Mouse (Mus musculus) liver, adult 2 months (tissue): ENCODE measurements at regions not wholly inside any gene's neighbourhood (a gene's known extent, or its start where the extent isn't known, plus 50 kb on each side); places are given as distances from the start of the nearest gene placed in this dataset.

Source experiments
- DNase-seq: peaks from one replicate; pipeline ENCODE4 v3.0.0-alpha.2; 2011; ENCODE audit warnings: low read depth, low spot score; ENCODE audit errors: extremely low read depth
- H3K27ac ChIP-seq: fragments of 200-500 bp; replicated peaks from 2 replicates; pipeline ENCODE4 v1.5.1; 2012; ENCODE audit warnings: low read depth, mild to moderate bottlenecking, control low read depth, inconsistent platforms, low read length; ENCODE audit not compliant: insufficient read depth
- H3K27me3 ChIP-seq: fragments of 200-500 bp; 2 replicates; pipeline ENCODE4 v1.6.1; 2012; ENCODE audit warnings: mild to moderate bottlenecking, moderate library complexity, low read length, inconsistent platforms; ENCODE audit not compliant: control insufficient read depth, insufficient read depth
- H3K36me3 ChIP-seq: fragments of 200-500 bp; 2 replicates; pipeline ENCODE4 v1.6.1; 2012; ENCODE audit warnings: low read length, inconsistent platforms; ENCODE audit not compliant: control insufficient read depth, insufficient read depth
- H3K4me1 ChIP-seq: fragments of 200-500 bp; 2 replicates; pipeline ENCODE4 v1.6.1; 2011; ENCODE audit warnings: low read length; ENCODE audit not compliant: control insufficient read depth, insufficient read depth
- H3K4me3 ChIP-seq: fragments of 200-500 bp; 2 replicates; pipeline ENCODE4 v1.5.1; 2011; ENCODE audit warnings: low read depth, mild to moderate bottlenecking, control low read depth, low read length, moderate library complexity; ENCODE audit not compliant: insufficient read depth
- H3K79me2 ChIP-seq: fragments of 200-500 bp; 2 replicates; pipeline ENCODE4 v1.6.1; 2012; ENCODE audit warnings: inconsistent platforms, mild to moderate bottlenecking, low read length, moderate library complexity; ENCODE audit not compliant: control insufficient read depth, insufficient read depth
- H3K9ac ChIP-seq: fragments of 200-500 bp; 2 replicates; pipeline ENCODE4 v1.6.1; 2012; ENCODE audit warnings: low read depth, mild to moderate bottlenecking, control low read depth, inconsistent platforms, low read length
- CTCF ChIP-seq: fragments of 200-500 bp; IDR thresholded peaks from 2 replicates; pipeline ENCODE4 v1.5.1; 2011; ENCODE audit warnings: low read depth, low read length, control low read depth
- POLR2A ChIP-seq: fragments of 200-500 bp; IDR thresholded peaks from 2 replicates; pipeline ENCODE4 v1.6.1; 2011; ENCODE audit warnings: low read length, control low read depth; ENCODE audit not compliant: insufficient read depth; ENCODE audit errors: extremely low read depth
- WGBS: fragments of 180-500 bp; shearing (Covaris S2); methylation state at CpG from one replicate; pipeline ENCODE4 v1.1.7; 2018; 5-methylcytosine and 5-hydroxymethylcytosine counted together

- Histone ChIP-seq H3K36me3 (no peaks in the 10 kb centered on the region), H3K4me3 (no peak overlapping the region), H3K79me2 (no peaks in the 10 kb centered on the region), H3K9ac (no peak overlapping the region), H3K4me1 (no peaks in the 10 kb centered on the region), H3K27me3 (no peaks in the 10 kb centered on the region), H3K27ac (no peak overlapping the region)
- no peak for DNase-seq
- no peak for TF ChIP-seq POLR2A
- no peak for TF ChIP-seq CTCF
- 95% methylated on average over 2 of the region's 2 CpGs for WGBS
These were observed 99.9 kb upstream of the Smad1 start for GRCm38 (mm10) chr8:79499258-79499657.

GRCm38 (mm10) chr8:79498611-79499010, 99.3 kb upstream of the Smad1 start:
- Histone ChIP-seq H3K27ac (no peak overlapping the region), H3K4me3 (no peak overlapping the region)

GRCm38 (mm10) chr8:79491156-79491698, 91.9 kb upstream of the Smad1 start:
- no peak overlapping the region for H3K9ac ChIP-seq
- H3K4me3 ChIP-seq = no peak overlapping the region
- no peaks in the 10 kb centered on the region for H3K79me2 ChIP-seq
- 70% methylated on average over 10 of the region's 10 CpGs for WGBS
- no peaks in the 10 kb centered on the region for H3K4me1 ChIP-seq
- H3K27me3 ChIP-seq = no peaks in the 10 kb centered on the region
- TF ChIP-seq CTCF = no peak
- TF ChIP-seq POLR2A = no peak
- DNase-seq = no peak
- H3K36me3 ChIP-seq = no peaks in the 10 kb centered on the region
- no peak overlapping the region for H3K27ac ChIP-seq

More at GRCm38 (mm10) chr8:79498611-79499010, 99.3 kb upstream of the Smad1 start:
- no peaks in the 10 kb centered on the region for H3K79me2 ChIP-seq
- H3K36me3 ChIP-seq = no peaks in the 10 kb centered on the region
- no peaks in the 10 kb centered on the region for H3K27me3 ChIP-seq
- 94% methylated on average over 2 of the region's 2 CpGs for WGBS
- DNase-seq = peak; percentile 27
- no peak overlapping the region for H3K9ac ChIP-seq
- TF ChIP-seq CTCF (no peak), POLR2A (no peak)
- H3K4me1 ChIP-seq = no peaks in the 10 kb centered on the region

- no peak overlapping the region for H3K9ac ChIP-seq
- 59% methylated on average over 4 of the region's 4 CpGs for WGBS
- H3K27me3 ChIP-seq = no peaks in the 10 kb centered on the region
- no peak overlapping the region for H3K27ac ChIP-seq
- no peaks in the 10 kb centered on the region for H3K4me1 ChIP-seq
- no peak for DNase-seq
- no peak overlapping the region for H3K4me3 ChIP-seq
- TF ChIP-seq POLR2A = no peak
- no peak for TF ChIP-seq CTCF
- H3K36me3 ChIP-seq = no peaks in the 10 kb centered on the region
- H3K79me2 ChIP-seq = no peaks in the 10 kb centered on the region
These were observed 91.4 kb upstream of the Smad1 start for GRCm38 (mm10) chr8:79490739-79491138.

- TF ChIP-seq CTCF = peak; percentile 49
- no peak for TF ChIP-seq POLR2A
- H3K27ac ChIP-seq = no peak overlapping the region
- 57% methylated on average over 2 of the region's 2 CpGs for WGBS
- H3K9ac ChIP-seq = no peak overlapping the region
- H3K79me2 ChIP-seq = no peaks in the 10 kb centered on the region
- peak; percentile 38 for DNase-seq
- H3K4me1 ChIP-seq = no peaks in the 10 kb centered on the region
- H3K27me3 ChIP-seq = no peaks in the 10 kb centered on the region
- no peak overlapping the region for H3K4me3 ChIP-seq
- no peaks in the 10 kb centered on the region for H3K36me3 ChIP-seq
These were observed 89.5 kb upstream of the Smad1 start for GRCm38 (mm10) chr8:79488861-79489260.

- TF ChIP-seq POLR2A (no peak), CTCF (no peak)
- Histone ChIP-seq H3K36me3 (no peaks in the 10 kb centered on the region), H3K9ac (no peak overlapping the region), H3K27ac (no peak overlapping the region), H3K79me2 (no peaks in the 10 kb centered on the region), H3K27me3 (no peaks in the 10 kb centered on the region), H3K4me3 (no peak overlapping the region), H3K4me1 (no peaks in the 10 kb centered on the region)
- DNase-seq = peak; percentile 69
- 46% methylated on average over 6 of the region's 6 CpGs for WGBS
These were observed 88.3 kb upstream of the Smad1 start for GRCm38 (mm10) chr8:79487597-79487996.
